Mouse (Mus musculus): ENCODE results near the gene Ercc4. TPM values are rescaled to one million over a fixed set of nuclear protein-coding genes. Genes with fewer than 3 reads are reported as not detected.
"Not testable (repeated sequence)": the region's sequence is repeated elsewhere in the genome, so short reads cannot be mapped to it uniquely, and the experiment has no call there.

Gene Ercc4
- polyA plus RNA-seq (2021): 20.3 TPM

DNA sequence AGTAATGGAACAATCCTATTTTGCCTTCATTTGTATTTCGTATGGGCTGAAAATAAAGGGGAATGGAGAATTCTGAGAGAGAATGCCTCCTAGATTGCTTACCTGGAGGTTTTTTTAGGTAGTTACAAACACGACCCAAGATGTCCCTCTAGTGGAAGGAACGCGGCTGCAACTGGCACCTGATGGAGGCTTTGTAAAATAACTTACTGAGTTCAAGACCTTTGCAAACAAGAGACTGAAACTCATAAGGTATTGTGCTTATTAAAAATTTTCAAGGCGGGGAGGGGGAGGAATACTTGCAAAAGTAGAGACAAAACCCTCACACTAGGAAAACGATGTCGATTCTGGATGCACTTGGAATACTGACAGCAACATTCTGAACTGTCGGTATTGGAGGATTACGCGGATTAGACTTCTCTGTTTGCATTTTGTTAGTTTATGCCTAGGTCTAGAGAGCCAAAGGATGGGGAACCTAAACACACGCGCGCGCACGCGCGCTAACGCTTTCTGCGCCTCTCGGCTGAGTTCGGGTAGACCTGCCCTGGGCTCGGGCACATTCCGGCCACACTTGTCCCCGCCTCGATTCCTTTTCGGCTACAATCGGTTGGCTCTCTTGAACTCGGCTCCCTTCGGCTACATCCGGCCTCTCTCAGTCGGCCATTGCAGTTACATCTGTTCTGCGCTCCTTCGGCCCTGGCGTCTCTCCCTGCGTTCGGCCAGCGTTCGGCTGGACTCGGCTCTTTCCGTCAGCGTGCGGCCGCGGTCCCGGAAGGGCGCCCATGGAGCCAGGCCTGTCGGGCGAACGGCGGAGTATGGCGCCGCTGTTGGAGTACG is at the start of gene Ercc4:
Gene Ercc4, plus strand, starts transcription at position 529 of the 834 bp plus-strand sequence.
- CTCF ChIA-PET: no interaction called here
- peak; percentile 73 for DNase-seq (ENCODE audit: low read depth, low spot score)
- TF ChIP-seq CTCF (IDR thresholded peaks at IDR 0.05): peak; percentile 93
- POLR2A ChIA-PET: no interaction called here
- in situ Hi-C loops (cut with MboI; ENCODE audit: low pct_unique_long_range_greater_than_20kb): no loop called here
- H3K27me3 ChIP-seq: no peaks in the 10 kb centered on the region
- ATAC-seq: peak; percentile 97

- ATAC-seq (no peak), DNase-seq (ENCODE audit: low read depth, low spot score) (no peak)
- TF ChIP-seq CTCF (IDR thresholded peaks at IDR 0.05): no peak
- POLR2A ChIA-PET: no interaction called here
- in situ Hi-C loops (cut with MboI; ENCODE audit: low pct_unique_long_range_greater_than_20kb): no loop called here
- CTCF ChIA-PET: interaction anchor here (1.0 kb wide), 1 partner anchor 10 kb away, joined by 3 read pairs; no protein-coding TSS in a partner anchor
- peaks cover 3% of the 10 kb centered on the region for H3K27me3 ChIP-seq
These were observed 48.4 kb upstream of the Ercc4 start for GRCm38 (mm10) chr16:13061113-13061512.

GRCm38 (mm10) chr16:13074176-13074575 is 35.3 kb upstream of the Ercc4 start:
- TF ChIP-seq CTCF (IDR thresholded peaks at IDR 0.05): no peak
- POLR2A ChIA-PET: no interaction called here
- CTCF ChIA-PET: no interaction called here
- ATAC-seq: no peak
- in situ Hi-C loops (cut with MboI; ENCODE audit: low pct_unique_long_range_greater_than_20kb): no loop called here
- DNase-seq (ENCODE audit: low read depth, low spot score): no peak
- peaks cover 16% of the 10 kb centered on the region for H3K27me3 ChIP-seq

- no peak for DNase-seq (ENCODE audit: low read depth, low spot score)
- TF ChIP-seq CTCF (IDR thresholded peaks at IDR 0.05): peak; percentile 34
- no peaks in the 10 kb centered on the region for H3K27me3 ChIP-seq
- ChIA-PET CTCF (no interaction called here), POLR2A (no interaction called here)
- no peak for ATAC-seq
- in situ Hi-C loops (cut with MboI; ENCODE audit: low pct_unique_long_range_greater_than_20kb): no loop called here
These were observed 29.3 kb upstream of the Ercc4 start for GRCm38 (mm10) chr16:13080161-13080560.

- H3K27me3 ChIP-seq: no peaks in the 10 kb centered on the region
- TF ChIP-seq CTCF (IDR thresholded peaks at IDR 0.05): no peak
- CTCF ChIA-PET: no interaction called here
- peak; percentile 2 for DNase-seq (ENCODE audit: low read depth, low spot score)
- in situ Hi-C loops (cut with MboI; ENCODE audit: low pct_unique_long_range_greater_than_20kb): no loop called here
- ATAC-seq: no peak
- POLR2A ChIA-PET: interaction anchor here (0.6 kb wide), 1 partner anchor 633 kb away, joined by 5 read pairs; no protein-coding TSS in a partner anchor
These were observed 26.2 kb upstream of the Ercc4 start for GRCm38 (mm10) chr16:13083155-13083798.

DNA sequence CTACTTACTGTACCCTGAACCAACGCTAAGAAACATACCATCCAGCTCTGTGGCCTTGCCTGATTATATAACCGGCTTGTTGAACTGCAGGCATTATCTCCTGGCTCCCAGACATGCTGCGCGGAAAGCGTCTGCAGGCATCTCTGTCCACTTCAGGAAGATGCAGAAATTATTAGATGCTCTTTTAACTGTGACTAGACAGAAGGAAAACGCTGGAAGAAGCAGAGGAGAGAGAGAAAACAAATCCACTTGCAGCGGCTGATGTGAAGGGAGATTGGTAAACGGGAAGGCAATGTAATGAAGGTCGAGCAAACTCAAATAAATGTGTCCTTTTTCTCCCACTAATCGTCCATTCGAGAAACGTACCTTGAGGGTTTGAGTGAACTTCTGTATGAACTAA is 1.1 kb upstream of the Ercc4 start:
- no peak for ATAC-seq
- POLR2A ChIA-PET: no interaction called here
- no peaks in the 10 kb centered on the region for H3K27me3 ChIP-seq
- no peak for DNase-seq (ENCODE audit: low read depth, low spot score)
- in situ Hi-C loops (cut with MboI; ENCODE audit: low pct_unique_long_range_greater_than_20kb): no loop called here
- CTCF ChIA-PET: interaction anchor here (1.3 kb wide), 1 partner anchor 86 kb away, joined by 5 read pairs; no protein-coding TSS in a partner anchor
- no peak for TF ChIP-seq CTCF (IDR thresholded peaks at IDR 0.05)

DNA sequence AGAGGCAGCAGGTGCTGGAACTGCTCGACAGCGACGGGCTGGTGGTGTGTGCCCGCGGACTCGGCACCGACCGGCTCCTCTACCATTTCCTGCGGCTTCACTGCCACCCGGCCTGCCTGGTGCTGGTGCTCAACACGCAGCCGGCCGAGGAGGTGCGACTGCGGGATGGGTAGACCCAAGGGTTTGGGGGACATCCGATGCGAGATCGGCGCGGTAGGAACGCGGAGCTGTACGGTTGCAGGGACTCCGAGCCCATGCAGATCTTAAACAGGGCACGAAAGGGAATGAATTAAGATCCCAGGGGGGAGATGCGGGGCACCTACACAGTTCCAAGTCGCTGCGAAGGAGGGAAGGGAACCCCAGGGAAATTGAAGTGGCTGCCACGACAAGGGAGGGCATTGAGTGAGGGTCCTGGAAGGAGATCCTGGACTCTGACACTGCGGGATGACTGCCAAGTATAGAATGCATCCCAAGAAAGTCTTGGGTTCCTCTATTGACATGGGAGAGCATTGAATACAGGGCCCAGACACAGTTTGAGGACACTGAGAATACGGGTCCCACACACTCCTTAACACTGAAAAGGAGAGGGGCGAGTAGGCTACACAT is 609 bp downstream of the Ercc4 start:
- ATAC-seq (no peak), DNase-seq (ENCODE audit: low read depth, low spot score) (no peak)
- no peaks in the 10 kb centered on the region for H3K27me3 ChIP-seq
- ChIA-PET POLR2A (no interaction called here), CTCF (no interaction called here)
- TF ChIP-seq CTCF (IDR thresholded peaks at IDR 0.05): no peak
- in situ Hi-C loops (cut with MboI; ENCODE audit: low pct_unique_long_range_greater_than_20kb): loop anchor here (10.0 kb wide), 2 partner anchors 515 to 625 kb away; partner anchors contain the start of gene Pla2g10

GRCm38 (mm10) chr16:13114821-13115220 is 5.3 kb downstream of the Ercc4 start:
- ChIA-PET POLR2A (no interaction called here), CTCF (interaction anchor here (1.4 kb wide), 1 partner anchor 16 kb away, joined by 3 read pairs; no protein-coding TSS in a partner anchor)
- no peak for TF ChIP-seq CTCF (IDR thresholded peaks at IDR 0.05)
- no peak for ATAC-seq
- no peaks in the 10 kb centered on the region for H3K27me3 ChIP-seq
- in situ Hi-C loops (cut with MboI; ENCODE audit: low pct_unique_long_range_greater_than_20kb): loop anchor here (10.0 kb wide), 2 partner anchors 510 to 620 kb away; partner anchors contain the start of gene Pla2g10
- DNase-seq (ENCODE audit: low read depth, low spot score): no peak

DNA sequence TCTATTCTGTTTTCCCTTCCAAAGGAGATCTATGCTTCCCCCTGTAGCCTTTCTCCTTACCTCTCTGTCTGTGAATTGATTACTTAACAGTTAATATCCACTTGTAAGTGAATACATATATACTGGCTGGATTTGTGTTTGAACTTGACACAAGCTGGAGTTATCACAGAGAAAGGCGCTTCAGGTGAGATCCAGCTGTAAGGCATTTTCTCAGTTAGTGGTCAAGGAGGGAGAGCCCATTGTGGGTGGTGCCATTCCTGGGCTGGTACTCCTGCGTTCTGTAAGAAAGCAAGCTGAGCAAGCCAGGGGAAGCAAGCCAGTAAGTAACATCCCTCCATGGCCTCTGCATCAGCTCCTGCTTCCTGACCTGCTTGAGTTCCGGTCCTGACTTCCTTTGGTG is 6.0 kb downstream of the Ercc4 start:
- POLR2A ChIA-PET; ATAC-seq; DNase-seq (ENCODE audit: low read depth, low spot score); H3K27me3 ChIP-seq: not testable (repeated sequence)
- CTCF ChIA-PET: interaction anchor here (1.4 kb wide), 1 partner anchor 15 kb away, joined by 3 read pairs; no protein-coding TSS in a partner anchor
- in situ Hi-C loops (cut with MboI; ENCODE audit: low pct_unique_long_range_greater_than_20kb): loop anchor here (10.0 kb wide), 2 partner anchors 509 to 619 kb away; partner anchors contain the start of gene Pla2g10

GRCm38 (mm10) chr16:13117299-13117966 is 7.9 kb downstream of the Ercc4 start:
- DNase-seq (ENCODE audit: low read depth, low spot score) (no peak), ATAC-seq (no peak)
- TF ChIP-seq CTCF (IDR thresholded peaks at IDR 0.05): peak; percentile 68
- POLR2A ChIA-PET: no interaction called here
- no peaks in the 10 kb centered on the region for H3K27me3 ChIP-seq
- in situ Hi-C loops (cut with MboI; ENCODE audit: low pct_unique_long_range_greater_than_20kb): loop anchor here (10.0 kb wide), 2 partner anchors 507 to 617 kb away; partner anchors contain the start of gene Pla2g10
- CTCF ChIA-PET: interaction anchor here (2.2 kb wide), 1 partner anchor 31 kb away, joined by 7 read pairs; no protein-coding TSS in a partner anchor

All from Patski (cell line).